Mouse (Mus musculus) spleen, postnatal 36 days (tissue): ENCODE measurements around the gene Ffar2.
A peak's percentile ranks its signal among the peaks of the same experiment; 100 is the strongest.
"Not testable (repeated sequence)": the region's sequence is repeated elsewhere in the genome, so short reads cannot be mapped to it uniquely, and the experiment has no call there.

Experiments
- DNase-seq, 2 experiments: peaks; one replicate each; pipeline ENCODE4 v3.0.0; 2022; ENCODE audit warnings: low spot score in 2 of 2, mixed read lengths in 1 of 2

Ffar2 gene

GRCm38 (mm10) chr7:30823675-30824074, at the start of gene Ffar2:
Gene Ffar2, minus strand, starts transcription at chr7:30823775.
- DNase-seq = no peak

GRCm38 (mm10) chr7:30873083-30873482, 49.5 kb upstream of the Ffar2 start:
- peak; percentile 64 to 73 for DNase-seq

GRCm38 (mm10) chr7:30863386-30863785, 39.8 kb upstream of the Ffar2 start:
- DNase-seq = no peak

- no peak for DNase-seq
Observed at GRCm38 (mm10) chr7:30861464-30861863, 37.9 kb upstream of the Ffar2 start, which contains the start of gene Ffar1. Gene Ffar1, minus strand, starts transcription at chr7:30861564.

- DNase-seq = peak; percentile 38 to 55
Observed at GRCm38 (mm10) chr7:30859635-30860402, 36.2 kb upstream of the Ffar2 start.

- peak; percentile 81 to 86 for DNase-seq
Observed at GRCm38 (mm10) chr7:30859290-30859634, 35.7 kb upstream of the Ffar2 start.

GRCm38 (mm10) chr7:30857746-30858145, 34.2 kb upstream of the Ffar2 start:
- no peak for DNase-seq

GRCm38 (mm10) chr7:30856078-30856477, 32.5 kb upstream of the Ffar2 start, which contains the start of gene Ffar3:
Gene Ffar3, minus strand, starts transcription at chr7:30856178.
- no peak for DNase-seq

GRCm38 (mm10) chr7:30851421-30851820, 27.8 kb upstream of the Ffar2 start:
- no peak for DNase-seq

- DNase-seq = no peak
Observed at GRCm38 (mm10) chr7:30847934-30848333, 24.4 kb upstream of the Ffar2 start.

GRCm38 (mm10) chr7:30847386-30847785, 23.8 kb upstream of the Ffar2 start:
- no peak for DNase-seq

- no peak for DNase-seq
Observed at GRCm38 (mm10) chr7:30846505-30847053, 23.0 kb upstream of the Ffar2 start.

- DNase-seq = no peak
Observed at GRCm38 (mm10) chr7:30844676-30845297, 21.2 kb upstream of the Ffar2 start.

- peak; percentile 58 to 67 for DNase-seq
Observed at GRCm38 (mm10) chr7:30842092-30842491, 18.5 kb upstream of the Ffar2 start.

GRCm38 (mm10) chr7:30841379-30841778, 17.8 kb upstream of the Ffar2 start:
- no peak for DNase-seq

- DNase-seq = no peak
Observed at GRCm38 (mm10) chr7:30840306-30840705, 16.7 kb upstream of the Ffar2 start.

GRCm38 (mm10) chr7:30837277-30837676, 13.7 kb upstream of the Ffar2 start:
- no peak for DNase-seq

- not testable (repeated sequence) for DNase-seq
Observed at GRCm38 (mm10) chr7:30832684-30833083, 9.1 kb upstream of the Ffar2 start.

GRCm38 (mm10) chr7:30832261-30832660, 8.7 kb upstream of the Ffar2 start:
- no peak for DNase-seq

- no peak for DNase-seq
Observed at GRCm38 (mm10) chr7:30829428-30829827, 5.9 kb upstream of the Ffar2 start.

GRCm38 (mm10) chr7:30828871-30829270, 5.3 kb upstream of the Ffar2 start:
- DNase-seq = not testable (repeated sequence)

GRCm38 (mm10) chr7:30826660-30827059, 3.1 kb upstream of the Ffar2 start:
- no peak for DNase-seq

GRCm38 (mm10) chr7:30824306-30824705, 731 bp upstream of the Ffar2 start:
- no peak for DNase-seq
